Mouse (Mus musculus) 416B (cell line): ENCODE results near the gene Slc50a1.

Source experiments
- DNase-seq: peaks from one replicate; pipeline ENCODE4 v3.0.0; 2011; ENCODE audit warnings: low read depth

Slc50a1 gene

GRCm38 (mm10) chr3:89262417-89262816, 8.0 kb downstream of the Slc50a1 start:
- no peak for DNase-seq

- no peak for DNase-seq
These were observed 10.2 kb downstream of the Slc50a1 start for GRCm38 (mm10) chr3:89260211-89260610.

- no peak for DNase-seq
These were observed 11.3 kb downstream of the Slc50a1 start, which contains the start of gene Dpm3 for GRCm38 (mm10) chr3:89259076-89259475. Gene Dpm3, plus strand, starts transcription at chr3:89259358.

GRCm38 (mm10) chr3:89256177-89256576, 14.2 kb downstream of the Slc50a1 start:
- DNase-seq = peak; percentile 38

GRCm38 (mm10) chr3:89254994-89255393, 15.4 kb downstream of the Slc50a1 start:
- no peak for DNase-seq

- peak; percentile 89 for DNase-seq
These were observed 18.9 kb downstream of the Slc50a1 start for GRCm38 (mm10) chr3:89251365-89251895.

- peak; percentile 81 for DNase-seq
These were observed 19.8 kb downstream of the Slc50a1 start for GRCm38 (mm10) chr3:89250435-89251040.

- peak; percentile 54 for DNase-seq
These were observed 22.9 kb downstream of the Slc50a1 start for GRCm38 (mm10) chr3:89247466-89247865.

GRCm38 (mm10) chr3:89246261-89247100, 23.9 kb downstream of the Slc50a1 start, which contains the start of gene Trim46:
Gene Trim46, minus strand, starts transcription at chr3:89246309.
- DNase-seq = peak; percentile 94

GRCm38 (mm10) chr3:89245688-89246171, 24.6 kb downstream of the Slc50a1 start, which contains the start of gene Krtcap2:
Gene Krtcap2, plus strand, starts transcription at chr3:89245966.
- peak; percentile 72 for DNase-seq

- peak; percentile 59 for DNase-seq
These were observed 25.2 kb downstream of the Slc50a1 start for GRCm38 (mm10) chr3:89244982-89245687.

- DNase-seq = peak; percentile 42
These were observed 26.0 kb downstream of the Slc50a1 start for GRCm38 (mm10) chr3:89244158-89244981.

GRCm38 (mm10) chr3:89243609-89244008, 26.8 kb downstream of the Slc50a1 start:
- DNase-seq = peak; percentile 72

- DNase-seq = peak; percentile 85
These were observed 28.0 kb downstream of the Slc50a1 start for GRCm38 (mm10) chr3:89242331-89242895.

GRCm38 (mm10) chr3:89238494-89238893, 31.9 kb downstream of the Slc50a1 start:
- DNase-seq = no peak

- DNase-seq = no peak
These were observed 32.7 kb downstream of the Slc50a1 start for GRCm38 (mm10) chr3:89237682-89238081.

- DNase-seq = no peak
These were observed 33.9 kb downstream of the Slc50a1 start for GRCm38 (mm10) chr3:89236516-89236915.

- no peak for DNase-seq
These were observed 36.7 kb downstream of the Slc50a1 start for GRCm38 (mm10) chr3:89233562-89234110.

GRCm38 (mm10) chr3:89232614-89233013, 37.8 kb downstream of the Slc50a1 start:
- no peak for DNase-seq

- no peak for DNase-seq
These were observed 38.5 kb downstream of the Slc50a1 start for GRCm38 (mm10) chr3:89231772-89232275.
